Mouse (Mus musculus): ENCODE data around the gene Tceal5. TPM values are rescaled to one million over a fixed set of nuclear protein-coding genes. Genes with fewer than 3 reads are reported as not detected.
"Not testable (repeated sequence)": the region's sequence is repeated elsewhere in the genome, so short reads cannot be mapped to it uniquely, and the experiment has no call there.

Gene Tceal5
- polyA plus RNA-seq, 1 experiment = not detected

- DNase-seq (ENCODE audit: low read depth in 1 of 2, low spot score in 2 of 2) = no peak
- WGBS = 90% methylated on average over 2 of the region's 2 CpGs
- H3K4me3 ChIP-seq (ENCODE audit: extremely low read depth, insufficient read depth, insufficient read length) = no peak overlapping the region
- no peaks in the 10 kb centered on the region for H3K27me3 ChIP-seq (ENCODE audit: control insufficient read depth, insufficient read depth, low read length)
- no peak overlapping the region for H3K27ac ChIP-seq (ENCODE audit: insufficient read depth, low read length)
- no peaks in the 10 kb centered on the region for H3K4me1 ChIP-seq (ENCODE audit: control insufficient read depth, insufficient read depth, insufficient read length)
- no peaks in the 10 kb centered on the region for H3K36me3 ChIP-seq (ENCODE audit: control insufficient read depth, insufficient read depth, low read length)
- TF ChIP-seq CTCF (IDR thresholded peaks at IDR 0.05; ENCODE audit: extremely low read depth, insufficient read depth, insufficient read length, insufficient replicate concordance) = no peak
- TF ChIP-seq POLR2A (IDR thresholded peaks at IDR 0.05; ENCODE audit: low read depth, low read length) = no peak
Measured at GRCm38 (mm10) chrX:136243181-136243580, 39.5 kb upstream of the Tceal5 start.

DNA sequence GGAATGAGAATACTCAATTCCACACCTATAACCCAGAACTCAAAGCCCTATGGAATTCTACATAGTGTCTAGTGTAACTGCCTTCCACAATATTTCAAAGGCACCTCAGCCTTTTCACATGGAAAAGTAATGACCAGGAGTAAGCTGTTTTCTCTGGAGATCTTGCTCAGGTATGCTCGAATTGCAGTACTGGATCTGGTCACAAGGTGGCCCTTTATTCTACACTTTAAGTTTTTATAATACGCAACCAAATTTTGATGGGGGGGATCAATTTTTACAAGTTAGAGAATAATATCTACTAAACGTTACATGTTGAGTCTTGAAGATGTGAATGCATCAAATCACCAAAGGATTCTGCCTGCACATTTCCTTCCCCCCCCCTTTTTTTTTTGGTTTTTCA is 34.4 kb upstream of the Tceal5 start:
- TF ChIP-seq POLR2A (IDR thresholded peaks at IDR 0.05; ENCODE audit: low read depth, low read length) = no peak
- no peak for TF ChIP-seq CTCF (IDR thresholded peaks at IDR 0.05; ENCODE audit: extremely low read depth, insufficient read depth, insufficient read length, insufficient replicate concordance)
- Histone ChIP-seq H3K27ac (ENCODE audit: insufficient read depth, low read length) (no peak overlapping the region), H3K4me1 (ENCODE audit: control insufficient read depth, insufficient read depth, insufficient read length) (no peaks in the 10 kb centered on the region), H3K36me3 (ENCODE audit: control insufficient read depth, insufficient read depth, low read length) (no peaks in the 10 kb centered on the region), H3K4me3 (ENCODE audit: extremely low read depth, insufficient read depth, insufficient read length) (no peak overlapping the region), H3K27me3 (ENCODE audit: control insufficient read depth, insufficient read depth, low read length) (no peaks in the 10 kb centered on the region)
- DNase-seq (ENCODE audit: low read depth in 1 of 2, low spot score in 2 of 2) = peak in 1 of 2 experiments; percentile 7
- WGBS = 38% methylated on average over 3 of the region's 3 CpGs

DNA sequence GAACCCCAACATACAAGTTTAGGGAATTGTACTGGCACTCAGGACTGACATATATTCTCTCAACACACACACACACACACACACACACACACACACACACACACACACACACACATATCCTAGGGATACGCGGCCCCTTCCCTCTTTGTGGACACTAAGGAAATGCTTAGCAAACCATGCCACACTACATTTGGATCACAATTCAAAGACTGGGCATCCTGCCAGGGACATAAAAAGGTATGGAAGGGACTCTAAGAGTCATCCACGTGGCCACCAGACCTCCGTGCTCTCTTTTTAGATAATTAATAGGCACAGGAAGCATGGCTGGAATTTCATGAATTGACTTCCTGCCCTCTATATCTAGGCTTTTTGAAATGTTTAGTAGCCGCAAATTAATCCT is 24.1 kb upstream of the Tceal5 start:
- 89% methylated on average over 5 of the region's 5 CpGs for WGBS
- DNase-seq (ENCODE audit: low read depth in 1 of 2, low spot score in 2 of 2) = no peak
- no peak overlapping the region for H3K4me3 ChIP-seq (ENCODE audit: extremely low read depth, insufficient read depth, insufficient read length)
- TF ChIP-seq POLR2A (IDR thresholded peaks at IDR 0.05; ENCODE audit: low read depth, low read length) (no peak), CTCF (IDR thresholded peaks at IDR 0.05; ENCODE audit: extremely low read depth, insufficient read depth, insufficient read length, insufficient replicate concordance) (no peak)
- H3K36me3 ChIP-seq (ENCODE audit: control insufficient read depth, insufficient read depth, low read length) = no peaks in the 10 kb centered on the region
- no peak overlapping the region for H3K27ac ChIP-seq (ENCODE audit: insufficient read depth, low read length)
- no peaks in the 10 kb centered on the region for H3K27me3 ChIP-seq (ENCODE audit: control insufficient read depth, insufficient read depth, low read length)
- H3K4me1 ChIP-seq (ENCODE audit: control insufficient read depth, insufficient read depth, insufficient read length) = no peaks in the 10 kb centered on the region

GRCm38 (mm10) chrX:136223714-136224113 is 20.0 kb upstream of the Tceal5 start:
- Histone ChIP-seq H3K27ac (ENCODE audit: insufficient read depth, low read length) (no peak overlapping the region), H3K4me3 (ENCODE audit: extremely low read depth, insufficient read depth, insufficient read length) (no peak overlapping the region), H3K27me3 (ENCODE audit: control insufficient read depth, insufficient read depth, low read length) (no peaks in the 10 kb centered on the region), H3K4me1 (ENCODE audit: control insufficient read depth, insufficient read depth, insufficient read length) (no peaks in the 10 kb centered on the region), H3K36me3 (ENCODE audit: control insufficient read depth, insufficient read depth, low read length) (no peaks in the 10 kb centered on the region)
- no peak for DNase-seq (ENCODE audit: low read depth in 1 of 2, low spot score in 2 of 2)
- TF ChIP-seq CTCF (IDR thresholded peaks at IDR 0.05; ENCODE audit: extremely low read depth, insufficient read depth, insufficient read length, insufficient replicate concordance) = no peak
- no peak for TF ChIP-seq POLR2A (IDR thresholded peaks at IDR 0.05; ENCODE audit: low read depth, low read length)
- WGBS = 73% methylated on average over 6 of the region's 6 CpGs

GRCm38 (mm10) chrX:136216303-136216702 is 12.6 kb upstream of the Tceal5 start:
- Histone ChIP-seq H3K36me3 (ENCODE audit: control insufficient read depth, insufficient read depth, low read length) (no peaks in the 10 kb centered on the region), H3K27me3 (ENCODE audit: control insufficient read depth, insufficient read depth, low read length) (no peaks in the 10 kb centered on the region), H3K27ac (ENCODE audit: insufficient read depth, low read length) (no peak overlapping the region), H3K4me1 (ENCODE audit: control insufficient read depth, insufficient read depth, insufficient read length) (no peaks in the 10 kb centered on the region), H3K4me3 (ENCODE audit: extremely low read depth, insufficient read depth, insufficient read length) (no peak overlapping the region)
- DNase-seq (ENCODE audit: low read depth in 1 of 2, low spot score in 2 of 2) = no peak
- TF ChIP-seq POLR2A (IDR thresholded peaks at IDR 0.05; ENCODE audit: low read depth, low read length) (no peak), CTCF (IDR thresholded peaks at IDR 0.05; ENCODE audit: extremely low read depth, insufficient read depth, insufficient read length, insufficient replicate concordance) (no peak)
- WGBS = 65% methylated on average over 1 of the region's 1 CpGs

- H3K4me1 ChIP-seq (ENCODE audit: control insufficient read depth, insufficient read depth, insufficient read length); H3K27ac ChIP-seq (ENCODE audit: insufficient read depth, low read length); DNase-seq (ENCODE audit: low read depth in 1 of 2, low spot score in 2 of 2); H3K4me3 ChIP-seq (ENCODE audit: extremely low read depth, insufficient read depth, insufficient read length); H3K27me3 ChIP-seq (ENCODE audit: control insufficient read depth, insufficient read depth, low read length); H3K36me3 ChIP-seq (ENCODE audit: control insufficient read depth, insufficient read depth, low read length): not testable (repeated sequence)
- WGBS = 40% methylated on average over 16 of the region's 67 CpGs
Measured at GRCm38 (mm10) chrX:136214729-136215677, 11.3 kb upstream of the Tceal5 start, which contains the start of the genes Tceal7 and Bex1. Gene Tceal7, plus strand, starts transcription at chrX:136214779. Gene Bex1, minus strand, starts transcription at chrX:136215513.

- Histone ChIP-seq H3K27me3 (ENCODE audit: control insufficient read depth, insufficient read depth, low read length) (no peaks in the 10 kb centered on the region), H3K27ac (ENCODE audit: insufficient read depth, low read length) (no peak overlapping the region), H3K36me3 (ENCODE audit: control insufficient read depth, insufficient read depth, low read length) (no peaks in the 10 kb centered on the region), H3K4me3 (ENCODE audit: extremely low read depth, insufficient read depth, insufficient read length) (no peak overlapping the region), H3K4me1 (ENCODE audit: control insufficient read depth, insufficient read depth, insufficient read length) (no peaks in the 10 kb centered on the region)
- WGBS = 83% methylated on average over 2 of the region's 2 CpGs
- no peak for DNase-seq (ENCODE audit: low read depth in 1 of 2, low spot score in 2 of 2)
- TF ChIP-seq CTCF (IDR thresholded peaks at IDR 0.05; ENCODE audit: extremely low read depth, insufficient read depth, insufficient read length, insufficient replicate concordance) (no peak), POLR2A (IDR thresholded peaks at IDR 0.05; ENCODE audit: low read depth, low read length) (no peak)
Measured at GRCm38 (mm10) chrX:136213396-136213795, 9.7 kb upstream of the Tceal5 start.

Measured in spleen, adult 2 months (tissue).